Mouse (Mus musculus): ENCODE data around the gene Rnf150.
A peak's percentile ranks its signal among the peaks of the same experiment; 100 is the strongest.

Rnf150 gene

DNA sequence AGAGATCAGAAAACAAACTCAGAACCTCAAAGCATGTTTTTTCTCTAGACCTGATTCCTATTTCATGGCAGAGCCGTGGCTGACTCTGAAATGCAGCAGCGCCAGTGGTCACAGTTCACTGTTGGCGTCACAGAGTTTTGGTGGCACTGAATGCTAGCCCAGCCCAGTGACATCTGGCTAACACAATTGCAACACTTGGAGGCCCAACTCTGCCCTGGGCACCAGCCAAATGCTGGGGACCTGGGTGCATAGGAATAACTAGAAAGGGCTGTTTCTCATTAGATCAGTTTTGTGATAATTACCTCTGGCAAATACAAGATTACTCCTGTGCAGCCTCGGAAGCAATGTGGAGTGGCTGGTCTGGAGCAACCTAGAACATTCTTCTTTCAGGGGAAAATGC, 31.9 kb downstream of the Rnf150 start:
- DNase-seq, result no peak

GRCm38 (mm10) chr8:82896796-82897195, 33.6 kb downstream of the Rnf150 start:
- DNase-seq, result no peak

GRCm38 (mm10) chr8:82897628-82898458, 34.7 kb downstream of the Rnf150 start:
- no peak for DNase-seq

GRCm38 (mm10) chr8:82898459-82898841, 35.3 kb downstream of the Rnf150 start:
- DNase-seq, result no peak

- no peak for DNase-seq
Measured at GRCm38 (mm10) chr8:82900958-82901357, 37.8 kb downstream of the Rnf150 start.

GRCm38 (mm10) chr8:82901549-82902138, 38.5 kb downstream of the Rnf150 start:
- no peak for DNase-seq

GRCm38 (mm10) chr8:82903497-82903896, 40.3 kb downstream of the Rnf150 start:
- DNase-seq, result no peak

GRCm38 (mm10) chr8:82907271-82907670, 44.1 kb downstream of the Rnf150 start:
- no peak for DNase-seq

DNA sequence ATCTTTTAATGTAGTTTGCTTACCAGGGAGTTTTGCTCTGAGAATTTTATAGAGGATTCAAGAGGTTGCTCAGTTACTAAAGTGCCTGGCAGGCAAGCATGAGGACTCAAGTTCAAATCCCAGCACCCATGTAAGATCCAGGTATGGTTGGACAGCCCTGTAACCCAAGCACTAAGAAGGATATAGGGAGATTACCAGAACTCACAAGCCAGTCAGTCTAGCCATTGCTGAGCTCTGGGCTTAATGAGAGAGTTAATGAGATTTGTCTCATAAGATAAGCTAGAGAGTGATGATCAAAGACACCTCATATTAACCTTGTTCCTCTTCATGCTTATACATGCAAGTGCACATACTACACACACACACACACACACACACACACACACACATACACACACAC, 48.3 kb downstream of the Rnf150 start:
- no peak for DNase-seq

DNA sequence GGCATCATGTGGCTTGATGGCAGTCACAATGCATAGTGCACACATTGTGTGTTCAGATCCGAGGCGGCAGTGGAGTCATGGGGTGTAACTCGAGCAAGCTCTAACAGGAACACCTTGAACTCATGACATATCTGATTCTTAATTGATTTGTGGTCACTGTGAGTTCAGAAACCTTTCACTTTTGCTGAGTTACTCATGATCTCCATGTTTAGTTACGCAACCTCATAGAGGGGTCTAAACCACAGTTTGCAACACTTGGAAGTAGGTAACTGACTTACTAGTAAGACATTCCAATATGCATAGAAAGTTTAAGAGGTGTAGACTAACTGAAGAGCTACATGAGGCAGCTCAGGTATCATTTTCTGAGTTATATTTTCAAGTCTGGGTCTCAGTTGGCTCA, 49.1 kb downstream of the Rnf150 start:
- DNase-seq, result no peak

GRCm38 (mm10) chr8:82914543-82914942, 51.4 kb downstream of the Rnf150 start:
- DNase-seq, result no peak

- DNase-seq, result no peak
Measured at GRCm38 (mm10) chr8:82916851-82917539, 53.8 kb downstream of the Rnf150 start.

DNA sequence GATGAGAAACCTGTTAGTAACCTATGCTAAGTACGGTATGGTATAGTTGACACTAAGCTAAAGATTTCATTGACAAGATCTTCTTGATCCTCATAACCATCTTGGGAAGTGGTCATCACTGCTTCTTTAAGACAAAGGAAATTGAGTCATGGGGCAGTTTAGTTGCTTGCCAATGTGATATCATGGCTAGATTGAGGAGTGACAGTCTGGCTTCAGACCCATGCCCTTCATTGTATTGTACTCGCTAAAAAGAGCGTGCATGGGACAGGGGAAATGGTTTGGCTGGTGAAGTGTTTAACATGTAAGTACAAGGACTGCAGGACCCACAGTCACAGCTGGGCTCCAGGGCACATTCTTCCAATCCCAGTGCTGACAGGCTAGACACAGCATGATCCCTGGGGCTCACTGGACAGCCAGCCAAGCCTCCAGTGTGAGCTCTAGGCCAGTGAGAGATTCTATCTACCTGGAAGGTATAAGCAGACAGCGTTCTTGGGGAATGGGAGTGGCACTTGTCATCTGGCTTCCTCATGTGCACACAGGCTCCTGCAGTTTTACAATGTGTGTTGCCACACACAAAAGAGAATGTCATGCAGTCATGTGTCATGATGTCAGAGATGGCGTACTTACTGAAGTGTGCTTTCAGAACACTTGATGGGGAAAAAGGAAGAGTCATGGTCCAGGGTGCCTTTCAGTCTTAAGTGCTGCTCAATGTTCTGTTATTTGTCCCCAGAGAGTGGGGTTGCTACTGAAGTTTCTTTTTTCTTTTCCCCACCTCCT, 54.6 kb downstream of the Rnf150 start:
- no peak for DNase-seq

- no peak for DNase-seq
Measured at GRCm38 (mm10) chr8:82919676-82920075, 56.5 kb downstream of the Rnf150 start.

GRCm38 (mm10) chr8:82920124-82920523, 57.0 kb downstream of the Rnf150 start:
- no peak for DNase-seq

DNA sequence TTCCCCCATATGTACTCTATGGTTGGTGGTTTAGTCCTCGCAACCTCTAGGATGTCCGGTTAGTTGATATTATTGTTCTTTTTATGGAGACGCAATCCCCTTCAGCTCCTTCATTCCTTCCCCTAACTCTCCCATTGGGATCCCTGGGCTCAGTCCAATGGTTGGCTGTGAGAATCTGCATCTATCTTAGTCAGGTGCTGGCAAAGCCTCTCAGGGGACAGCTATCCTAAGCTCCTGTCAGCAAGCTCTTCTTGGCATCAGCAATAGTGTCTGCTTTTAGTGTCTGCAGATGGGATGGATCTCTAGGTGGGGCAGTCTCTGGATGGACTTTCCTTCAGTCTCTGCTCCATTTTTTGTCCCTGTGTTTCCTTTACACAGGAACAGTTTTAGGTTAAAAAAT, 62.1 kb downstream of the Rnf150 start:
- DNase-seq, result no peak

- no peak for DNase-seq
Measured at GRCm38 (mm10) chr8:82926518-82926917, 63.4 kb downstream of the Rnf150 start.

GRCm38 (mm10) chr8:82931554-82931953, 68.4 kb downstream of the Rnf150 start:
- no peak for DNase-seq

DNA sequence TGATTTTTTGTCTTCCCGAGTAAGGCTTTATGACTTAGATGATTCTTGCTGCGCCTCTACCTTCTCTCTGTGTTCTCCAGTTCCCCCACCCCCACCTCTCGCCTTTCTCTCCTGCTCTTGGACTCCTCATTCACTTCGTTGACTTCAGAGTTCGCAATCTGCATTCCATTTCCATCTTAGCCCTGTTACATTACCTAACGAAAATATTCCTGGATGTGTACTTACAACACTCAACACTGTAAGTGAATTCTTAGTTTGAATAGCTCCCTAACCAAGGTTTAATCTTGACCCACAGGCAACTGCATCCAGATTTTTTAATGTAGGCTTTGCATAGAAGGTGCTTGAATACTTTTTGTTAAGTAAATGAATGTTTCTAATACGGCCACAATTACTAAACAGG, 73.0 kb downstream of the Rnf150 start:
- no peak for DNase-seq

GRCm38 (mm10) chr8:82936866-82937265, 73.7 kb downstream of the Rnf150 start:
- no peak for DNase-seq

DNA sequence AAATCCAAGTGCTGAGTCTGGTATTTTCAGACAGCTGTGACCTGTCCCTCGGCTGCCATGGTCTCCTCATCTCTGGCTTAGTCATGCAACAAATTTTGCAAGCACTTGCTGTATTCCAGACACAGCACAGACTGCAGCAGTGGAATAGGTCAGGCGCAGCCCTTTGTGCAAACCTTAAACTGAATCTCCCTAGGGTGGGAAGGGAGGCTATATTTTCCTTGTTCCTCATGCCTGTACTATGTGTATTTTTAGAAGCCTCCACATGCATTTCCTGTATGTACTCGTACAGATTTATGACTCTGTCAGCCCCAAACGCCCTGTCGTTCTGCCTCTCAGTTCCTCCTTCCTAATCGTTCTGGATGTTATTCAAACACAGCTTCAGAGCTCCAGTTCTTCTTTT, 76.8 kb downstream of the Rnf150 start:
- peak; percentile 15 for DNase-seq

- DNase-seq, result no peak
Measured at GRCm38 (mm10) chr8:82943223-82944006, 80.3 kb downstream of the Rnf150 start.
